Mouse (Mus musculus): ENCODE results near the gene Cisd3.
A peak's percentile ranks its signal among the peaks of the same experiment; 100 is the strongest.
"Not testable (repeated sequence)": the region's sequence is repeated elsewhere in the genome, so short reads cannot be mapped to it uniquely, and the experiment has no call there.

The Cisd3 gene

GRCm38 (mm10) chr11:97711200-97711900 is 25.7 kb downstream of the Cisd3 start:
- DNase-seq (ENCODE audit: low read depth in 1 of 2, low spot score in 2 of 2) = no peak

DNA sequence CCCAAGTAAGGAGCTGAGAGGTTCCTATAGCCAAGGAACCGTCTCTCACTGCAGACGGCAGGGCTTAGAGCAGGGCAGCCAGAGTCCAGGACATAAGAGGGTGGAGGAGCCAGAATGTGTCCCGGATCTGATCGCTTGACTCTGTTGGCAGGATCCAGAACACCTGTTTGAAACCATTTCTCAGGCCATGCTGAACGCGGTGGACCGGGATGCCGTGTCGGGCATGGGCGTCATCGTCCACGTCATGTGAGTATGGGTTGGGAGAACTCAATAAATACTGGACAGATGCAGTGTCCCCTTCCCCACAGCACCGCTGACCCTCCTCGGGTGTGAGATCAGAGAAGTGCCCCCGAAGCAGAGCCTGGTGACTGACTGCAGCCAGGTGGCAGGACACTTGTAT is 26.7 kb downstream of the Cisd3 start:
- DNase-seq (ENCODE audit: low read depth in 1 of 2, low spot score in 2 of 2) = no peak

DNA sequence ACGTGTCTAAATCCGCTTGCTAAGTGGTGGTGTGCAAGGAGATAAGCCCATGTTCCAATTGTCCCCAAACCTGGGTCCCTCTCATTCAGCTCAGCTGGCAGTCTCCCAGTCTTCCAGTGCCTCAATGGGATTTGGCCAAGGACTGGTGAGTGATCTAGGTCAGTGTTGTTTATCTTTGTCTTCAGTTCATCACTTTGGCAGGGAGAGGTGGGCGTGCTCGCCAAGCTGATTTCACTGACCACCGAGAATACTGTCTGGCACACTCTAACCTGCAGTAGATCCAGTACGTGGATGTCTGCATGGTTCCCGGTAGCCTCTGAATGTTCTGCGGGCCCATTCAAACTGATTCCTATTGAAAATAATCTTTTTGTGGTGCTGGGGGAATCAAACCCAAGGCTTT is 28.3 kb downstream of the Cisd3 start:
- no peak for DNase-seq (ENCODE audit: low read depth in 1 of 2, low spot score in 2 of 2)

DNA sequence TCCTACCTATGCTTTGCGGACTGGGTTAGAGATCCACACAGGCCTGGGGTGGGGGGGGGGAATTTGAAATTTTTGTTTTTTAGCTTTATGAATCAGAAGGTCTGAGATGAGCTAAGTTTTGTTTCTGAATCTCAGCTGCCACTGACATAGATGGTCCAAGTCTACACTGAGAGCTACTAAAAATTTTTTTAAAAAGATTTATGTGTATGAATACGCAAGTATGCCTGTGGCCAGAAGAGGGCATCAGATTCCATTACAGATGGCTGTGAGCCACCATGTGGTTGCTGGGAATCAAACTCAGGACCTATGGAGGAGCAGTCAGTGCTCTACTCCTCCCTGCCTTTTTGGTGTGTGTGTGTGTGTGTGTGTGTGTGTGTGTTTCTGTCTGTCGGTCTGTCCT is 28.7 kb downstream of the Cisd3 start:
- DNase-seq (ENCODE audit: low read depth in 1 of 2, low spot score in 2 of 2) = no peak

GRCm38 (mm10) chr11:97714784-97715760 is 29.4 kb downstream of the Cisd3 start:
- no peak for DNase-seq (ENCODE audit: low read depth in 1 of 2, low spot score in 2 of 2)

DNA sequence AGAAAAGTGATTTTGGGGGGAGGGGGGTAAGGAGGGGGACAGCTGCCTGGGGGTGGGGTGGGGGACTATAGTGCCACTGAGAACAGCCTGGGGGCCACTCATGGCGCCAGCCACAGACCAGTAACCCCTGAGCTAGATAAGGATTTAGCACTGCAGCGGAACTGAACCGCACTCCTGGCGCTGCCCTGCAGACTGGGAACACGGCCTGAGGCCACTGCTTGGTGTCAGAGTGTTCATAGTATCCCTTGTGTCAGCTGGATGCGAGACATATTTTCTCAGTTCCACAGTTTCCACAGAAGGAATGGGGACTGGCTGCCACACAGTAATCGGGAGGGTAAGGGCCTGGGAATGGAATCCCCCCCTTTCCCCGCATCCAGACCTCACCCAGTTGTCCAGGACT is 30.4 kb downstream of the Cisd3 start:
- DNase-seq (ENCODE audit: low read depth in 1 of 2, low spot score in 2 of 2) = no peak

- no peak for DNase-seq (ENCODE audit: low read depth in 1 of 2, low spot score in 2 of 2)
These were observed 32.0 kb downstream of the Cisd3 start for GRCm38 (mm10) chr11:97717369-97718280.

GRCm38 (mm10) chr11:97718281-97718860 is 32.7 kb downstream of the Cisd3 start:
- DNase-seq (ENCODE audit: low read depth in 1 of 2, low spot score in 2 of 2) = peak in 1 of 2 experiments; percentile 51

- DNase-seq (ENCODE audit: low read depth in 1 of 2, low spot score in 2 of 2) = no peak
These were observed 33.4 kb downstream of the Cisd3 start for GRCm38 (mm10) chr11:97719041-97719440.

- no peak for DNase-seq (ENCODE audit: low read depth in 1 of 2, low spot score in 2 of 2)
These were observed 35.7 kb downstream of the Cisd3 start for GRCm38 (mm10) chr11:97721338-97721737.

- DNase-seq (ENCODE audit: low read depth in 1 of 2, low spot score in 2 of 2) = no peak
These were observed 38.1 kb downstream of the Cisd3 start for GRCm38 (mm10) chr11:97723709-97724108.

DNA sequence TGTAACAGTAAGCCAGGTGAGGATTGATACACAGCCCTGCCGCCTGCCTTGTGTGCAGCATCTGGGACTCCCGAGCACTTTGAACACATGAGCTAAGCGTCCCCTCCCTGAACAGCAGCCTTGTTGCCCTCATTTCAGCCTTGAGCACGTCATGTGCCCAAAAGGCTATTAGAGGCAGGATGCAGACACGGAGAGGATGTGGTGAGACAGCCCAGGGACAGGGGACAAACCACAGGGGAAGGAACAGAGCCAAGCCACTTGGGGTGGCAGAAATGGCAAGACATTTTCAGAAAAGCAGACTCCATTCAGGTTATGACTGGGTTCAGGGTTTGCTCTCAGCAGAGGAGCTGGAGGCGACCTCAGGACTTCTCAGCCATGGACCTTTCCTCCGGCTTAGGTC is 42.7 kb downstream of the Cisd3 start:
- no peak for DNase-seq (ENCODE audit: low read depth in 1 of 2, low spot score in 2 of 2)

DNA sequence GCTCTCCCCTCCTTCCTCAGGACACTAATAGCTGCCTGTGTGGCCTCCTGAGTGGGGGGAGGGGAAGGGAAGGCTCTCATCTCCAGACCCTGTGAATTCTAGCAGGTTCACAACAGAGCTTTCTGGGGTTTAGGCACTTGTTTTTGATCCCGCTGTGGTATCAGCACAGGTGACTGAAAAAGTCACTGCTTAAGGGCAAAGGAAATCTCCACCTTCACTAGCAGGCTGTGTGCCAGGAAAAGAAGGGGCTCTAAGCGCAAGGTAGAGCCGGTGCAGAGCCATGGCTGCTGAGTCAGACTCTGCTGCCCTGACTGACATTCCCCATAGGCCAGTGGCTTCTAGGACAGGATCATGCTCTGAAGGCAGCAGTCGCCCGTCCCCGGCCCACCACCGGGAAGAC is 43.1 kb downstream of the Cisd3 start:
- DNase-seq (ENCODE audit: low read depth in 1 of 2, low spot score in 2 of 2) = no peak

DNA sequence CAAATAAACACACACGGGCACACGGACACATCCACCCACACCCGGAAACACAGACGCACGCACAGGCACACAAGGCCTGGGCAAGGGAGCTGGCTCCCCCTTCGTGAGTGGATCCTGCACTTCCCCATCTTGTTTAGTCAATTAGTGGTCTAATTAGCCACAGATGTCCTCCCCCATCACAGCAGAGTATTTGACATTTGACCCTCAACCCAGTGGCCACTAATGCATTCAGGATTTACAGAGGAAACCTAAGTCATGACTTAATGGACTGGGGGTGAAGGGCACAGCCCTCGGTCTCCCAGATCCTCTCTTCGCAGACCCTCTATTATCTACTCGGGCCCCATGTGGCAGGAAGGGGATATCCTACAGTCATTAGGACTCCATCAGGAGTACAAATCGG is 48.1 kb downstream of the Cisd3 start:
- no peak for DNase-seq (ENCODE audit: low read depth in 1 of 2, low spot score in 2 of 2)

DNA sequence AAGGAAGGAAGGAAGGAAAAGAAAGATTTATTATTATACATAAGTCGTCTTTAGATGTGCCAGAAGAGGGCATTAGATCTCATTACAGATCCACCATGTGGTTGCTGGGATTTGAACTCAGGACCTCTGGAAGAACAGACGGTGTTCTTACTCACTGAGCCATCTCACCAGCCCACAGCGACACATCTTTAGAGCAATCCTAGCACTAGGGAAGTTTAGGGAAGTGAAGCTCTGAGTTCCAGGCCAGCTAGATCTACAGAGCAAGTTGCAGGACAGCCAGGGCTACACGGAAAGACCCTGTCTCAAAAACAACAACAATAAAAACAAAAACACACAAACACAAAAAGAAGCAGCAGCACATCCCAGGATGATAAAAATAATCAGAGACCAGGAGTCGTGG is 49.2 kb downstream of the Cisd3 start:
- DNase-seq (ENCODE audit: low read depth in 1 of 2, low spot score in 2 of 2) = not testable (repeated sequence)

DNA sequence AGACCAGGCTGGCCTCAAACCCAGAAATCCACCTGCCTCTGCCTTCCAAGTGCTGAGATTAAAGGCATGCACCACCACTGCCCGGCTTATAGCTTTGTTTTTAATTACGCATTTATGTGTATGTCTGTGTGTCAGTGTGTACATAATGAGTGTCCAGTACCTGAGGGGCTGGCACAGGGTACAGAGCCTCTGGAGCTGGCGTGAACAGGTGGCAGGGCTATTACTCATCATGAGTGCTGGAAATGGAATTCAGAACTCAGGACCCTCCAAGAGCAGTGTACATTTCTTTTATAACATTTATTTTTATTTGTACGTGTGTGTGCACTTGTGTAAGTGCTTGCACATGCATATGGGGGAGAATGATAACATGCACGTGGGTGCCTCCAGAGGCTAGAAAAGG is 51.0 kb downstream of the Cisd3 start:
- DNase-seq (ENCODE audit: low read depth in 1 of 2, low spot score in 2 of 2) = no peak

GRCm38 (mm10) chr11:97737600-97737999 is 52.0 kb downstream of the Cisd3 start:
- no peak for DNase-seq (ENCODE audit: low read depth in 1 of 2, low spot score in 2 of 2)

Measured in monocyte, adult 2 months (primary cell).